Comparison of ENCODE assay signal across 8 mouse cellular contexts in the genomic region with DNA sequence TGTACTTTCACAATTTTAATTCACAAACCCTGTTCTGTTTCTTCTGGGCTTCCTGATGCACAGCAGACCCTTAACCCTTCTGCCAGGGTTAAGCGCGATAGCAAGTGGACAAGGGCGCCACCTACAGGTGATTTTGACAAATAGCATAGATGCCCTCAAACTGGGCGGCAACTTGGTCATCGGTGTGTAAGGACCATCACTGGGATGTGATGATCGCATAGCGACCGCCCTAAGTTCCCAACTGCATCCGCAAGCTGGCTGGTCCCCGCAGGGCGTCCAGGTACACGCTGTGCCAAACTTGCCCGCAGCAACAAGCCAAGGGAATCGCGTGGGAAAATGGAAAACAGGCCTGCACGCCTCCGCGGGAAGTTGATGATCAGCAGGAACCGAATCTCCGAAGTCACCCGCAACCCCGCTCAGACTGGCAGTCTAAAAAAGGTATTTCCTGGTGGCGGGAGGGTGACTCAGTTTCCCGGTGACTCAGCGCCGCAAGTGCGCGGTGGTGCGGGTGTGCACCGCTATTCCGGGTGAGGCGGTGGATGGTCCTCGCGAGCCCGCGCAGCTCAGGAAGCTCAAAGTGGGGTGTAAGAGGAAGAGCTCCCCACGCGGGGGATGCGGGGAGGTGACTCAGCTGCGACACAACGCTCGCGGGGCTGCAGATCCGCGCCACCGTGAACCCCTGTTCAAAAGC.
DNase-seq lines count a peak whose midpoint lies in the region; ATAC-seq lines count a peak whose summit lies in the region.

No protein-coding gene starts in this region.

- no peaks in the 10 kb centered on the region for H3K36me3 ChIP-seq in embryonic facial prominence, embryonic 13.5 days
- no peaks in the 10 kb centered on the region for H3K36me3 ChIP-seq in heart, embryonic 12.5 days
- H3K36me3 ChIP-seq in kidney, embryonic 16.5 days (ENCODE audit: insufficient read depth, low read length), result no peaks in the 10 kb centered on the region

- H3K27ac ChIP-seq in embryonic facial prominence, embryonic 13.5 days, result no peak overlapping the region
- no peak overlapping the region for H3K27ac ChIP-seq in heart, embryonic 12.5 days (ENCODE audit: poor library complexity, severe bottlenecking)
- no peak overlapping the region for H3K27ac ChIP-seq in kidney, embryonic 16.5 days (ENCODE audit: low read length)

- peak overlapping the region; percentile 93 for H3K4me2 ChIP-seq in embryonic facial prominence, embryonic 13.5 days
- peak overlapping the region; percentile 90 for H3K4me2 ChIP-seq in heart, embryonic 12.5 days
- H3K4me2 ChIP-seq in kidney, embryonic 16.5 days (replicated peaks; ENCODE audit: low read depth, low read length), result peak overlapping the region; percentile 79

- DNase-seq in 416B (ENCODE audit: low read depth), result peak; percentile 58
- DNase-seq in adrenal gland, postnatal 25 days, result peak; percentile 65
- peak; percentile 63 for DNase-seq in liver
- DNase-seq in monocyte, adult 2 months (ENCODE audit: low read depth in 1 of 2, low spot score in 2 of 2), result peak; percentile 24 to 55
- peak; percentile 50 to 77 for DNase-seq in spleen, postnatal 4 days (ENCODE audit: low spot score in 2 of 2)

- no peak for ATAC-seq in embryonic facial prominence, embryonic 13.5 days (ENCODE audit: insufficient number of reproducible peaks, insufficient read depth, low FRiP score, low TSS enrichment, low read depth)
- ATAC-seq in heart, embryonic 12.5 days (ENCODE audit: insufficient number of reproducible peaks, low FRiP score), result 0 out of 2 replicates have a peak, but pooled peaks have one; percentile 13
- peak; percentile 77 for ATAC-seq in kidney, embryonic 16.5 days (ENCODE audit: low FRiP score, low TSS enrichment)

- peak overlapping the region; percentile 49 for H3K4me3 ChIP-seq in embryonic facial prominence, embryonic 13.5 days
- peak overlapping the region; percentile 50 for H3K4me3 ChIP-seq in heart, embryonic 12.5 days
- H3K4me3 ChIP-seq in kidney, embryonic 16.5 days (ENCODE audit: low read length), result peak overlapping the region; percentile 35

- peaks cover 42% of the 10 kb centered on the region for H3K4me1 ChIP-seq in embryonic facial prominence, embryonic 13.5 days
- peaks cover 59% of the 10 kb centered on the region for H3K4me1 ChIP-seq in heart, embryonic 12.5 days (replicated peaks)
- H3K4me1 ChIP-seq in kidney, embryonic 16.5 days (ENCODE audit: insufficient read depth, low read length), result peaks cover 7% of the 10 kb centered on the region

- peak overlapping the region; percentile 69 for H3K9ac ChIP-seq in embryonic facial prominence, embryonic 13.5 days
- peak overlapping the region; percentile 75 for H3K9ac ChIP-seq in heart, embryonic 12.5 days
- H3K9ac ChIP-seq in kidney, embryonic 16.5 days (replicated peaks; ENCODE audit: low read length), result peak overlapping the region; percentile 1; the same call in 1 of the 2 replicates

- peaks cover 8% of the 10 kb centered on the region; the same call in 1 of the 2 replicates for H3K27me3 ChIP-seq in embryonic facial prominence, embryonic 13.5 days
- H3K27me3 ChIP-seq in heart, embryonic 12.5 days (replicated peaks), result no peaks in the 10 kb centered on the region
- H3K27me3 ChIP-seq in kidney, embryonic 16.5 days (ENCODE audit: insufficient read depth, low read length), result peaks cover 13% of the 10 kb centered on the region

- H3K9me3 ChIP-seq in embryonic facial prominence, embryonic 13.5 days, result no peaks in the 10 kb centered on the region
- H3K9me3 ChIP-seq in heart, embryonic 12.5 days (replicated peaks), result no peaks in the 10 kb centered on the region
- no peaks in the 10 kb centered on the region for H3K9me3 ChIP-seq in kidney, embryonic 16.5 days (ENCODE audit: low read length)

- WGBS in embryonic facial prominence, embryonic 13.5 days, result under 1% methylated on average over 46 of the region's 46 CpGs
- 1% methylated on average over 46 of the region's 46 CpGs for WGBS in heart, embryonic 12.5 days
- WGBS in kidney, embryonic 16.5 days, result under 1% methylated on average over 46 of the region's 46 CpGs

Comparison
In these comparisons a context has a peak if more than half of its experiments do, and no peak if none do; other contexts are left out.
1. H3K9ac ChIP-seq: peak in every context shown above with its lines; median percentile 75 in heart, embryonic 12.5 days; 69 in embryonic facial prominence, embryonic 13.5 days; 1 in kidney, embryonic 16.5 days.